Mouse (Mus musculus) right cerebral cortex, adult 2 months (tissue): Measurements from ENCODE around the gene C8g.

Experiments used
- DNase-seq, 2 experiments: peaks; one replicate each; pipeline ENCODE4 v3.0.0; 2021 to 2022; ENCODE audit warnings: low spot score in 2 of 2

The C8g gene

GRCm38 (mm10) chr2:25468962-25469915 is 32.3 kb downstream of the C8g start:
- peak in 1 of 2 experiments; percentile 28 for DNase-seq

DNA sequence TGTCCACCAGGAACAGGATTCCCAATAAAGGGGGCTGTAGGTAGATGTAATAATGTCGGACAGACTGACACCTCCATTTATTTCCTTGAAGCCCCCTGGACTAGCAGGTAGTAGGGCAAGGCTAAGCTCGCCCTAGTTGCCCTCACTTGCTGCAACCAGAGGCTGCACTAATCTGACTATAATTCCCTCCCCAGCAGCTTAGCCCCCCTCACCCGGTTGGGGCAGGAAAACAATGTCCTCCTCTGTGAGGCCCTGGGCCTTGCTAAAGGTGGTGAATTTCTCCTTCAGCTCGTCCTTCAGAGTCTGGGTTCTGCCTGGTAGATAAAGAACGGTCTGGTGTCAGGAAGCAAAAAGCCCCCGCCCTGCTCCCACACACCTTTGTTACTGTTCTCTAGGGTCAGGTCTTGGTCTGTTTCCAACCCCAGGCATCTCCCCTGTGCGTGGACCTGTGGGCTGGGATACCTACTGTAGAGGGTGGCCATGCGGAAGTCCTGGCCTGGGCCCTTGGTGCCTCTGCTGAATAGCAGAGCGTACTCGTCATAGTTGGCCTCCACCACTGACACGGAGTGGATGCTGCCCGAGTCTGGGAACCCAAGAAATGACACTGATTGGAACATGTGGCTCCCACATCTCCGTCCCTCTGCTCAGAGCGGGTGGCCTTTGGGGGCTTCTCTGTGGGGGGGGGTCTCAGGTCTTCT is 33.8 kb downstream of the C8g start:
- DNase-seq: no peak

DNA sequence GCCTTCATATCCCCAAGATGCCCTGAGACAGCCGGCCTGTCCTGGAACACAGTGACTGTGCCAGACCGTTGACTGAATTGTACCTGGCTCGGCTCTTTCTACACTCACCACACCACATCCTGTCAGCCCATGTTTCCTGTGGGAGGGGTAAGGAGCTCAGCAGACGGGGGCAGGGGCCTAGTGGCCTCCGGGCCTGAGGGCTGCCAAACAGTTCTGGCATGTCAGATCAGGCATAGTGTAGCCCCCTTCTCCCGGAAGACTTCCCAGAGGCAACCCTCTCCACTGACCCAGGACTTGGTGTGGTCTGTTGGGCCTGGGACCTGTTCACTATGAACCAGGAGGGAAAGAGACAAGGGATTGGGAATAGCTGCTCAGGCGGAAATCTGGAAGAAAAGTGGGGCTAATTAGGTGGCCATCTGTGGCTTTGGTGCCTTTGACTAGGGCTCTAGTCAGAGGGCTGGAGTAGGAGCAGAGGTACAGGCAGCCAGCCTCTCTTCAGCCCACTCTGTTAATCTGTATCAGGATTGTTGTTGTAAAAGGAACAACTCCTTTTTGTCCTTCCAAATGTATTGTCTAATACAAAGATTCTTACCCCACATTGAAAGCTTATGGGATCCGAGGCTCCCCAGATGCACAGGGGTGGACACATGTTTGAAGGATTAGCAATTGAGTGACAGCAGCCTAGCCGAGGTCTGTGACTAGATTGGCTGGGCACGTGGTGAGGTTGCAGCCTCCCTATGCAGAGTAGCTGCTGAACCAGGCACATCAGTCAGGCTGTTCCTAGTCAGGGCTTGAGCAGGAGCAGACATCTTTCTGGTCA is 35.5 kb downstream of the C8g start:
- DNase-seq: no peak

- no peak for DNase-seq
Observed at GRCm38 (mm10) chr2:25465256-25465655, 36.3 kb downstream of the C8g start.

GRCm38 (mm10) chr2:25463630-25464029 is 37.9 kb downstream of the C8g start:
- no peak for DNase-seq

GRCm38 (mm10) chr2:25461407-25461806 is 40.1 kb downstream of the C8g start:
- no peak for DNase-seq

- DNase-seq: peak; percentile 95 to 96
Observed at GRCm38 (mm10) chr2:25460551-25461309, 40.8 kb downstream of the C8g start, which contains the start of gene Paxx. Gene Paxx (minus strand): TSS chr2:25461094.

DNA sequence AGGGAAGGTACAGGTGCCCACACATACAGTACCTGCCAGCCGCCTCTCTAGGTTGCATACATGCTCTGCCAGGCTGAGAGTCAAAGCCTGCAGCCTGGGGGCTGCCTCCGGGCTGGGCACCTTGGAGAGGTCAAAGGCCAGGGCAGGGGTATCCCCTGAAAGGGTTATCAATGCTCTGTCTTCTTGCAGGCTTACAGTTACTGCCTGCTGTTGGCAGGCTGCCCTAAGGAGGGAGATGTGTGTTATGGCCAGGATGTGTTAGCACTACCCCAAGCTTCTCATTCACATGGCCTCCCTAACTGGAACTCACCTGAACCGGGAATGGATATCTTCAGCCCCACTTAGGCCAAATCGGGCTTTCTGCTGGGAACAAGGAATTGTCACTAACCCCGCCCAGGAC is 41.4 kb downstream of the C8g start:
- DNase-seq: peak; percentile 29 to 33

DNA sequence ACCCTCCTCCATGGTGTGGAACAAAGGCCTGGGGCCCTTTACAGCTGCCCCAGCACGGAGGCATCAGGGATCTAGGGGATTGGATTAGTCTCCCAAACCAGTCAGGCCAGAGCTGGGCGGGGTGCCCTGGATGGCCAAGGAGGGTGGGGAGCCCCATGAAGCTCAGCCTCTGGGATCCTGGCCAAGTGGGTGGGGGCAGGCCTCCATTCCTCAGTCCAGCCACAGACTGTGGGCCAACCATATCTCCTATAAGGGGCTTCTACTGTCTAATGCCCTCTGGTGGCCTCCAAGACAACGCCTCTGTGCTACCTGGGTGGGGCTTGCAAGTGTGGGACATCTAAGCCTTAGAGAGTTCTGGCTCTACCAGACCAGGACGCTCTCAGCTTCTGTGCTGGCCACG is 42.6 kb downstream of the C8g start:
- no peak for DNase-seq

- DNase-seq: no peak
Observed at GRCm38 (mm10) chr2:25457022-25457896, 44.3 kb downstream of the C8g start.

DNA sequence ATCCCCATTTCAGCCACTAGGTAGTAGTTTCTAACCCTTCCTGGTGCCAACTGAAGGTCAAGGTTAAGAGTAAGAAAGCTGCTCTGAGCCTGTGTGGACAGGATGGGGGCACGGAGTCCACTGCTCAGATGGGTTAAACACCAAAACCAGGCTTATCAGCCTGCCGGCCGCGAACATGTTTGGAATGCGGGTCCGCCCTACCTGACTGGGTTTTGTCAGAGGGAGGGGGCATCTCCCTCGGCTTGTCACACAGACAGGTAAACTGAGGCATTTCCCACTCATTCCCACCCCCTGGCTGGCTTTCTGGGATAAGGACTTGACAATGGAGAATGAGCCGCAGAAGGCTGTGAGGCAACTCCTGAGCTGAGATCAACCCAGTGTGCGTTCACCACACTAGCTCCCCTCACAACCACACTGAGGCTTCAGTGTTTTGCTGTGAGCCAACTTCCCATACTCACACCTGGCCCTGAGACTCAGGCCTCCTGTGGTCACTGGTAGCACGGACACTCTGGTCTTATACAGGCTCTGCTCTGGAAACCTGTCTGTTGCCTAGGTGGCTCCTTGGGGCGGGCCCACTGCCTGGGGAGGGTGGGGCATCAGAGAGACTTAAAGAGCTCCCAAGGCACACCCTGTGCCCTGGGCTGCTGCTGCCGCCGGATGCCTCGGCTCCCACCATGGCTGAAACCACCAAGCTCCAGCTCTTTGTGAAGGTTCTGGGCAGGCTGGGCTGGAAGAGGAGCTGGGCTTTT is 45.1 kb downstream of the C8g start, which contains the start of gene Clic3:
Clic3 (plus strand) TSS at position 634 of the 749 bp plus-strand sequence.
- no peak for DNase-seq

- no peak for DNase-seq
Observed at GRCm38 (mm10) chr2:25452951-25453350, 48.6 kb downstream of the C8g start.

DNA sequence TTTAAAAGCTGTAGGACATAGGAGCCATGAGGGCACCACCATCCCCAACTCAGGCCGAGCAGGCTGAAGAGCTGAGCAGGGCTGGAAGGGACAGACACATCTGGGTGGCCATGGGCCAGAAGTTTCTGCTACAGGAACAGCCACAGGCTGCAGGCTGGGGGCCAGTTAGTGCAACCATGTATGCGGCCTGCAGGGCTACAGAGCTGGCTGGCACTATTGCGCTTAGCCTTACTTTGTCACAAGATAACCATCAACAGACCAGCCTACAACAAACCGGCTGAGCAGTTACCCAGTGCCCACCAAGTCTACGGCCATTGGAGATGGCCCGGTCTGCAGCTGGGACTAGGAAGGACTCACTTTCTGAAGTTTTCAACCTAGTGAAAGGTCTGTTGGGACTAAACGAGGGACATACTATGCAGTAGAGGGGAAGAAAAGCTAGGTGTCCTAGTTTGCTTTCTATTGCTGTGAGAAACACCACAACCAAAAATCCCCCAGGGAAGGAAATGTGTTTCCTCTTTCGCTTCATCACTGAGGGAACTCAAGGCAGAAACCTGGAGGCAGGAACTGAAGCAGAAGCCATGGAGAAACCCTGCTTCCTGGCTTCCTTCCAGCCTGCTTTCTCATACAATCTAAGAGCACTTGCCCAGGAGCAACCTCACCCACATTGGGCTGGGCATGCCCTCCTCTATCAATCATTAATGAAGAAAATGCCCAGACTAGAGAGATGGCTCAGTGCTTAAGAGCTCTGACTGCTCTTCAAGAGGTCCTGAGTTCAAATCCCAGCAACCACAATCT is 50.5 kb downstream of the C8g start:
- DNase-seq: no peak
